Mouse (Mus musculus) mouse embryonic stem cell (cell line): ENCODE data around the gene Olfr1184.
"Not testable (repeated sequence)": the region's sequence is repeated elsewhere in the genome, so short reads cannot be mapped to it uniquely, and the experiment has no call there.

Experiments used
- in situ Hi-C, 2 experiments: fragments of 300-500 bp; cut with MboI; formaldehyde crosslinking; loops; 1 replicate in 1 of 2; 3 replicates in 1 of 2; pipeline ENCODE4 v1.14.3; 2019 to 2020; ENCODE audit warnings: low sequenced_read_pairs in 2 of 2, low pct_unique_long_range_greater_than_20kb in 1 of 2, mixed read lengths in 1 of 2; ENCODE audit not compliant: unreplicated experiment in 1 of 2

Olfr1184 gene

DNA sequence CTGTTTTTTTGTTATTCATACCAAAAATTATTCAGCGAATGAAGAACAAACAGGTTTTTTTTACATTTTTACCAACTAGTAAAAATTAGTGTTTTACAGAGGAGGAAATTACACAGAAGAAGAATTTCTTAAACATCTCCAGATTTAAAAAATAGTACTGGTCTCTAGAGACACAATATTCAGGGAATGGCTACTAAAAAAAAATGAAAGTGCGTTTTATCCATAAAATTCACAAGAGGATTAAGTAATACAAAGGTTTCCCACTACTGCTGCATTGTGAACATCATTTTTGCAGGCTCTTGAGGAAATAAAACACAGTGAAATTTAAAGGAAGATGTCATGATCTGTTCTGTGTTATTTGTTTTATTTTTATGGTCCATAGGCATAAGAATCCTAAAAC, at the start of gene Olfr1184:
TSS of gene Olfr1184 (plus strand) at position 301 of the 400 bp plus-strand sequence.
- in situ Hi-C loops = no loop called here

DNA sequence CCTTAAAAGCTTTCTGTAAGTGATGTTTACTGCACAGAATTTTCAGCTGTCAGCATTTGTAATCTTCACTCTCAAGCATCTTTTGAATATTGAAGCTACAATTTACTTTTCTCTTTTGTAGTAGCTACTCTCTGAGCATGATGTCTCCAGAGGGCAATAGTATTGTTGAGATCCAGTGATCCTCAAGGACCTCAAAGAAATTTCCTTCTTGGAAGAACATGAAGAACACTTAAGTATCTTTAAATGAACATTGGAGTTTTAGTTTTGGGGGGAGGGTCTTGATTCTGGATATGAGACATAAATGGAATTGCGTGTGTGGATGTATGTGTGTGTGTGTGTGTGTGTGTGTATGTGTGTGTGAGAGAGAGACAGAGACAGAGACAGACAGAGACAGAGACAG, 34.4 kb upstream of the Olfr1184 start, which contains the start of gene Gm13757:
TSS of gene Gm13757 (minus strand) at position 101 of the 400 bp plus-strand sequence.
- in situ Hi-C loops = no loop called here

DNA sequence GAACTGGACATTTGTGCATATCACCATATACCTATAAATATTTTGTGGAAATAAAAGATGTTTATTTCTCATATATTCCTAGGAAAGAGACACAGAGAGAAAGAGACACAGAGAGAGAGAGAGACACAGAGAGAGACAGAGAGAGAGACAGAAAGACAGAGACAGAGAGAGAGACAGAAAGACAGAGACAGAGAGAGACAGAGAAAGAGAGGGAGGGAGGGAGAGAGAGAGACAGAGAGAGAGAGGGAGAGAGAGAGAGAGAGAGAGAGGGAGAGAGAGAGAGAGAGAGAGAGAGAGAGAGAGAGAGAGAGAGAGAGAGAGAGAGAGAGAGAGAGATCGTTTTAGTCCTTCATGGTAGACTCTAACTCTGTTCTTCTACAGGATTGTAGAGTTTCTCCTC, 28.8 kb upstream of the Olfr1184 start, which contains the start of gene Olfr1183:
TSS of gene Olfr1183 (plus strand) at position 301 of the 400 bp plus-strand sequence.
- in situ Hi-C loops = not testable (repeated sequence)

DNA sequence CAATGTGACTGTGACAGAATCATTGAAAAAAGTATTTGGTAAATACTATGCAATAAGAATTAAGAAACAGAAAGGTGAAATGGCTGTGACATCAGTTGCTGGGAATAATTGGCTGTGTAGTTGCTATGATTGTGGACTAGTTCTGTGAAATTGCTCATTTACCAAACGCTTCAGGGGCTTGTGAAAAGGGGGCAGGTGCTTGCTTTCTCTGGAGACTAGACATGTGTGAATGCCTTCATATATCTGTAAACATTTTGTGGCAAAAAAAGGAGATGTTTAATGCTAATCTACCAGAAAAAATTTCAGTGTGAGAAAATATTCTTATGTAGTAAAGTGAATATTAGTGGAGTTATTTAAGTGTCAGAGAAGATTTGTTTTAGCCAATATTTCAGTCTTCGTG, 9.6 kb downstream of the Olfr1184 start, which contains the start of gene Olfr1185-ps1:
TSS of gene Olfr1185-ps1 (plus strand) at position 301 of the 400 bp plus-strand sequence.
- in situ Hi-C loops = no loop called here

DNA sequence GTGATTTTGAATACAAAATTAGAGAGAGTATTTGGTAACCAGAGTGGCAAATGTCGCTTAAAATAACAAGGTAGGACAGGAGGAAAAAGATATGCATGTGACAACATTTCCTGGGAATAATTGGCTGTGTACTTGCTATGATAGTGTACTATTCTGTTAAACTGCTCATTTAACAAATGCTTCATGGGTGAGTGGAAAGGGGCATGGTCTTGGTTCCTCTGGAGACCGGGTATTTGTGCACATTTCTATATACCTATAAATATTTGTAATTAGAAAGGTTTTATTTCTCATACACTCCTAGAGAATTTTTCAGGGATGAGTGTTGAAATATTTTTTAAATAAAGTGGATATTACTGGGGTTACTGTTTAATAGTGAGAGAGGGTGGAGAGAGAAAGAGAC, 34.9 kb downstream of the Olfr1184 start, which contains the start of gene Olfr1186:
TSS of gene Olfr1186 (plus strand) at position 301 of the 400 bp plus-strand sequence.
- in situ Hi-C loops = no loop called here

GRCm38 (mm10) chr2:88525720-88526119, 42.3 kb downstream of the Olfr1184 start:
- in situ Hi-C loops = no loop called here
